Mouse (Mus musculus) hindbrain, postnatal 0 days (tissue): ENCODE measurements around the gene Smim20. TPM values are rescaled to one million over a fixed set of nuclear protein-coding genes. Genes with fewer than 3 reads are reported as not detected.

Experiments
- ATAC-seq: fragments of 200-750 bp; cut with Nextera tagmentation; 2 replicates; pipeline ENCODE4 v1.8.0; 2017; ENCODE audit warnings: mild to moderate bottlenecking, moderate TSS enrichment, moderate library complexity
- DNase-seq: peaks from one replicate; pipeline ENCODE4 v3.0.0-alpha.2; 2015; ENCODE audit warnings: low spot score
- H3K27ac ChIP-seq: fragments of 300-500 bp; sonication (generic); 2 replicates; pipeline ENCODE4 v1.5.1; 2014; ENCODE audit warnings: mild to moderate bottlenecking
- H3K27me3 ChIP-seq: fragments of 300-500 bp; sonication (generic); 2 replicates; pipeline ENCODE4 v1.6.1; 2014; ENCODE audit warnings: low read length, mixed read lengths; ENCODE audit not compliant: insufficient read depth
- H3K36me3 ChIP-seq: fragments of 300-500 bp; sonication (generic); 2 replicates; pipeline ENCODE4 v1.6.1; 2014; ENCODE audit warnings: low read length, mixed read lengths; ENCODE audit not compliant: insufficient read depth
- H3K4me1 ChIP-seq: fragments of 300-500 bp; sonication (generic); 2 replicates; pipeline ENCODE4 v1.6.1; 2014; ENCODE audit warnings: antibody characterized with exemption, low read length, mixed read lengths; ENCODE audit not compliant: insufficient read depth
- H3K4me2 ChIP-seq: fragments of 300-500 bp; sonication (generic); 2 replicates; pipeline ENCODE4 v1.6.1; 2014; ENCODE audit warnings: low read depth, mild to moderate bottlenecking, low read length, moderate library complexity, mixed read lengths
- H3K4me3 ChIP-seq: fragments of 300-500 bp; sonication (generic); 2 replicates; pipeline ENCODE4 v1.5.1; 2014; ENCODE audit warnings: low read length
- H3K9ac ChIP-seq: fragments of 300-500 bp; sonication (generic); replicated peaks from 2 replicates; pipeline ENCODE4 v1.6.1; 2014; ENCODE audit warnings: mild to moderate bottlenecking, low read length, moderate library complexity, mixed read lengths
- H3K9me3 ChIP-seq: fragments of 300-500 bp; sonication (generic); 2 replicates; pipeline ENCODE4 v1.6.1; 2016; ENCODE audit warnings: low read length, mixed read lengths
- CTCF ChIP-seq: IDR thresholded peaks from 2 replicates; pipeline ENCODE4 v1.5.1; 2016; ENCODE audit warnings: antibody characterized with exemption, control low read depth, low read depth
- WGBS: fragments of 180-500 bp; shearing (Covaris S2); extraction: QIAGEN DNeasy Blood & Tissue Kit; methylation state at CpG from one replicate; pipeline ENCODE4 v1.1.7; 2014; 5-methylcytosine and 5-hydroxymethylcytosine counted together
- polyA plus RNA-seq: library from polyadenylated mRNA; unstranded; fragments of >200 nt; fragmentation: Nextera tagmentation; extraction: Ambion mirVana; gene quantifications from 2 replicates; pipeline ENCODE4 v1.2.1, GENCODE M21; 2015
- total RNA-seq: library from RNA; depleted of rRNA; stranded (reverse); fragments of >200 nt; gene quantifications from 2 replicates; pipeline ENCODE4 v1.2.3, GENCODE M21; 2014

Gene Smim20
- total and polyA plus RNA-seq, 2 experiments from 2014 or later = 42.8 to 88.3 TPM

DNA sequence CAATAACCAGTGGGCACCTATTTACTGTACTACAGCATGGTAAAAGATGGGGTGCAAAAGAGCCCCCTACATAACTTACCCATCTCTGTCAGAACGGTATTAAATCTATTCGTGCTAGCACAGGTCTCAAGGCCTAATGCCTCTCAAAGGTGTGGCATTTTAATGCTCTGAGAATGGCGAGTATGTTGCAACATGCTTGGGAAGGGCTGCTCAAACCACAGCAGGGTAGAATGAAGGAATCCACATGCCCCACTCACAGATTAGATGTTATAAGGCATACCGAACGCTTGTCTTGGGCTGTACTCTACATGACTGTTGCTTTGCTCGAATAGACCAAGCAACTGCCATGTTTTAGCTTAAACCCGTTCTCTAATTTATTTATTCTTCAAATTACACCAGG lies 27.7 kb upstream of the Smim20 start:
- DNase-seq (no peak), ATAC-seq (no peak)
- Histone ChIP-seq H3K9ac (no peak overlapping the region), H3K27me3 (no peaks in the 10 kb centered on the region), H3K9me3 (no peaks in the 10 kb centered on the region), H3K36me3 (no peaks in the 10 kb centered on the region), H3K27ac (no peak overlapping the region), H3K4me1 (no peaks in the 10 kb centered on the region), H3K4me3 (no peak overlapping the region), H3K4me2 (no peak overlapping the region)
- WGBS = 91% methylated on average over 7 of the region's 7 CpGs
- no peak for TF ChIP-seq CTCF

DNA sequence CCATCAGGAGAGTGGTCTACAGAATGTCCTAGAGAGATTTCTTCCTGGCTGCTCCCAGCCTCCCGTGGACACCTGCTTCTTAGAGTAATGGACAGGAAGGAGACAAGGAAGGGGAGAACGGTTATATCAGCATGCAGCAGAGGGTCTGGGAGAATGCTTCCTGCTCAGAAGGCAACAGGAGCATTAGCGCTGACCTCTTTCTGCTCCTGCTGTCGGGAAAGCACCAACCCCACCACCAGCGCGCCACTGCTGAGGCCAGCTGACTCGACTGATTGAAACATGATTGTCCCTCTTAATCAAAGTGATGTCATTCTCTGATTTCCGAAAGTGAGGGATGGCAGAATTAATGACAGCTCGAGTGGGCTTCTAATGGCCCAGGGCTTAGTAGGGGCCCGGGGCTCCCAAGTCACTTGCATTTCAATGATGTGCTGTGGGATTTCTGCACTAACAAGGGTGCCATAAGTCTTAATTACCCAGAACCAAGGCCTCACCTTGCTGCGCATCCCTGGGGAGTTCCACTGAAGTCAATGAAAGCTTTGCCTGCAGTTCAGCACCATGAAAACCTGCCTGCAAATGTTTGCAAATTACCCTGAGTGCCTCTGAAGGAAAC lies 26.9 kb upstream of the Smim20 start:
- Histone ChIP-seq H3K4me1 (no peaks in the 10 kb centered on the region), H3K4me2 (no peak overlapping the region), H3K9me3 (no peaks in the 10 kb centered on the region), H3K9ac (no peak overlapping the region), H3K36me3 (no peaks in the 10 kb centered on the region), H3K4me3 (no peak overlapping the region), H3K27me3 (no peaks in the 10 kb centered on the region), H3K27ac (no peak overlapping the region)
- WGBS = 53% methylated on average over 11 of the region's 11 CpGs
- no peak for TF ChIP-seq CTCF
- DNase-seq (no peak), ATAC-seq (no peak)

DNA sequence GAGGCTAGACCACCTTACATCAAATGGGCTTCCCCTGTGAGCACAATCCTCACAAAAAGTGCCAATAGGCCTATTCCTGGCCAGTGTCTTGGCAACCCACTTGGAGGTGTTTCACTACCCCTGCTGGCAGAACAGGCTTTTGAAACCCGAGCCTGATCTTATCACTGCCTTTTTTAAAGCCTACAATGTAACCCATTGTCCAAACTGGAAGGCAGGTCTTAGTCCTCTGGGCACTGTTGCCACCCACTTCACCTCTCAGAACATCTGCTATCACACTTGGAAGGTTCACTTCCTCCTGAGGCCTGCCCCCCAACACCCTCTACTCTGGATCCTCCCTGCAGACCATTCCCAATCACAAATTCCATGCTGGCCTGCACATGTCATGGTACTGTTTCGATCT lies 25.8 kb upstream of the Smim20 start:
- Histone ChIP-seq H3K27ac (no peak overlapping the region), H3K4me3 (no peak overlapping the region), H3K27me3 (no peaks in the 10 kb centered on the region), H3K4me2 (no peak overlapping the region), H3K36me3 (no peaks in the 10 kb centered on the region), H3K4me1 (no peaks in the 10 kb centered on the region), H3K9me3 (no peaks in the 10 kb centered on the region), H3K9ac (no peak overlapping the region)
- ATAC-seq (no peak), DNase-seq (no peak)
- peak; percentile 26 for TF ChIP-seq CTCF
- 49% methylated on average over 2 of the region's 2 CpGs for WGBS

DNA sequence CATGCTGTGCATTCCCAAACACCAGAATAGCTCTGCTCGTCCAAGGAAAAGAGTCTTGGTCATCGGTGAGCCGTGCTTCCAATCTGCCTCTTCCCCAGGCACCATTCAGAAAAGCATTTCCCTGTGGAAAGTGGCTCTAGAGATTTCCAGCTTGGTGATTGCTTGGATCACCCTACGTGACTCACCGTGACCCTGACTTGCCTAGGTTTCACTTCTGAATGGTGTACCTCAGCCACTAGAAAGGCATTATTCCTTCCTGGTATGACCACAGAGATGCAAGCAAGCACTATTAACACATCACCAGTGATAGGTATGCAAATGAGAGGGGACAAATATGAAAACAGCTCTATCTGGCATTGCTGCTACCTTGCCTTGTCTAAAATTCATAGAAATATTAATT lies 24.9 kb upstream of the Smim20 start:
- no peak overlapping the region for H3K9ac ChIP-seq
- H3K9me3 ChIP-seq = no peaks in the 10 kb centered on the region
- DNase-seq = no peak
- no peak overlapping the region for H3K4me2 ChIP-seq
- H3K27me3 ChIP-seq = no peaks in the 10 kb centered on the region
- TF ChIP-seq CTCF = no peak
- no peak for ATAC-seq
- 75% methylated on average over 5 of the region's 5 CpGs for WGBS
- no peaks in the 10 kb centered on the region for H3K4me1 ChIP-seq
- H3K4me3 ChIP-seq = no peak overlapping the region
- no peak overlapping the region for H3K27ac ChIP-seq
- no peaks in the 10 kb centered on the region for H3K36me3 ChIP-seq

DNA sequence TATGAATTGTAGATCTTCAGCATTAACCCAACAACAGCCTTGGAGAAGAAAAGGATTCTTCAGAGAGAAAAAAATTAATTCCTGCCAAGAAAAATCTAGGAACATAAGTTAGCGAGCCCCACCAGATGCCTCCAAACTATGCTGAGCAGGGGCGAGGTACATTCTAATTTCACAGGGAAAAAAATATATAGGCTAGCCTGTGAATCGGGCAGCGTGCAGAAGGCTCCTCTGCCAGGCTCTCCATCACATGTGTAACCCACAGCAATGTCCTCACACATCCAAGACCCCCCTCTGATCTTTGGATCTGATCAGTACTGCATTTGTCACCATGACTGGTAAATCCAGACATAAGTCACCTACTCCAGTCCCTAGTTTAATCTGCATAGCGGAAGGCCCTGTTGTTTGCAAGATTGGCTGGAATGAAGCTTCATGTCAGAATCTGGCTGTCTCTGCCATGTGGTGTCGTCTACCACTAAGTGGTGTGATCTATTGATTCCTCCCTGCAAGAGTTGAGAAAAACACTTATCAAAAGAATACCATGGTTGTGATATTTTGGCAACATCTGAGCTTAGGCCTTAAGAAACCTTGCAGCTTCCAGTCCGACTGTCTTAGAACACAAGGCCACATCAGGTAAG lies 23.9 kb upstream of the Smim20 start:
- Histone ChIP-seq H3K4me3 (no peak overlapping the region), H3K36me3 (no peaks in the 10 kb centered on the region), H3K9ac (no peak overlapping the region), H3K9me3 (no peaks in the 10 kb centered on the region), H3K4me1 (no peaks in the 10 kb centered on the region), H3K27ac (no peak overlapping the region), H3K27me3 (no peaks in the 10 kb centered on the region), H3K4me2 (no peak overlapping the region)
- ATAC-seq = no peak
- TF ChIP-seq CTCF = no peak
- WGBS = 77% methylated on average over 7 of the region's 7 CpGs
- no peak for DNase-seq

DNA sequence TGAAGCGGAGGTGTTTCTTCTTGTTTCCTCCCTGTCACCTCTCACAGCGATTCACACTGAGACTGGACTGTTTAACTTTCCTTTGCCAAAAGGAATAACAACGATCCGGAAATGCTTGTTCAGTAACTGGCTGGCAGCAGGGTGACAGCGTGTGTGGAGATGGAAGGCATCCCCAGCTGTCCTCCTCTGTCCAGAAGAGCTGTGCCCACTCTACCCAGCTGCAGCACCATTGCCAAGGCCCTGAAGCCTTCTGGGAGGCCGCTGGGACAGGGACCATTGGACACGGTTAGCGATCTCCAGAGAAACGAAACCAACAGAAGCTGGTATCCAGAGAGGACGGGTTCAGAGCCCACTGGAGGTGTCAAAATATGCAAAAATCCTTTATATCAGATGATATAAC lies 22.9 kb upstream of the Smim20 start:
- Histone ChIP-seq H3K4me3 (no peak overlapping the region), H3K4me2 (no peak overlapping the region), H3K36me3 (no peaks in the 10 kb centered on the region), H3K27me3 (no peaks in the 10 kb centered on the region), H3K27ac (no peak overlapping the region), H3K9me3 (no peaks in the 10 kb centered on the region), H3K4me1 (0 out of 2 replicates have a peak, but pooled peaks cover 4% of the 10 kb centered on the region), H3K9ac (no peak overlapping the region)
- no peak for TF ChIP-seq CTCF
- WGBS = 44% methylated on average over 10 of the region's 10 CpGs
- ATAC-seq = peak; percentile 75
- peak; percentile 53 for DNase-seq

DNA sequence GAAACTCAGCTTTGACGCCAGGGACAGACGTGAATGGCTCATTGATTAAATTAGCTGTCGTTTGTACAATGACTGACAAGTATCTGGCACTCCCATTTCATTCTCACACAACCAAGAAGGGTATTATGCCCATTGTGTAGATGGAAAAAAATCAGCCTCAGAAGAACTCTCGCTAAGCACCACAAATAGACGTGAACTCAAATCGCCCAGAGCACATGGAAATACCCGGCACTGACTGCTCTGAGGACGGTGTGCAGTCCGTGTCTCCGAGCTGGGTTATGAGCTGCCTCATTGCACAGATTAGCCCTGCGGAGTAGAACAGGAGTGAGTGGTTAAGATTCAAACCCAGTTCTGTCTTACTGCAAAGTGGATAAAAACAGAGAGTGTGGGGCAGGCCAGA lies 18.4 kb upstream of the Smim20 start:
- H3K4me2 ChIP-seq = no peak overlapping the region
- H3K4me1 ChIP-seq = 0 out of 2 replicates have a peak, but pooled peaks cover 4% of the 10 kb centered on the region
- no peak for DNase-seq
- no peaks in the 10 kb centered on the region for H3K9me3 ChIP-seq
- 28% methylated on average over 11 of the region's 11 CpGs for WGBS
- no peaks in the 10 kb centered on the region for H3K36me3 ChIP-seq
- no peak for ATAC-seq
- H3K27ac ChIP-seq = no peak overlapping the region
- H3K9ac ChIP-seq = no peak overlapping the region
- no peak overlapping the region for H3K4me3 ChIP-seq
- TF ChIP-seq CTCF = no peak
- no peaks in the 10 kb centered on the region; the same call in 1 of the 2 replicates for H3K27me3 ChIP-seq
